ENCODE assay signal across 10 mouse cellular contexts in the genomic region with DNA sequence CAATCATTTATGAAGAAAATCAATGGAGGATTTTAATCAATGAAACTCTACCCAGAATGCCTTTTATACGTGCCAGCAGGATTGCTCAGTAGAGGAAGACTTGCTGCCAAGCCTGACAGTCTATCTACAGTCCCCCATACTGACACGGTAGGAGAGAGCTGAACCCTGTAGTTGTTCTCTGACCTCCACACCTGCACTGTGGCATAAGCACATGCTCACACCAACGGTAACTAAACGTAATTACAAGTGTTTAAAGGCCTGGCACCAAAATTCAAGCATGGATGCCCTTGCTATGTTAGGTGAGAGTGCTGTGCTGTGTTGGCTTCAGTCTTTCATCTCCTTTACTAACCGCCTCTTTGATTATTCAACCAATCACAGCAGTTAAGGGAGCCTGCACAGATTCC.
DNase-seq lines count a peak whose midpoint lies in the region; ATAC-seq and TF ChIP-seq lines count a peak whose summit lies in the region.
"Had no signal": no experiment of that assay in that cellular context is flagged by ENCODE, and none has a peak within 500 bp of the region (broad histone marks: within the 10 kb centered on the region; RNA-seq: fewer than 3 reads in every experiment).

No protein-coding gene starts in this region.

- 0 out of 2 replicates have a peak, but pooled peaks cover 2% of the 10 kb centered on the region for H3K4me1 ChIP-seq in kidney, embryonic 15.5 days
- H3K4me1 ChIP-seq in forebrain, embryonic 14.5 days (ENCODE audit: control insufficient read depth, insufficient read depth, low read length), result peaks cover 7% of the 10 kb centered on the region
- H3K4me1 ChIP-seq in midbrain, embryonic 16.5 days (ENCODE audit: control insufficient read depth, insufficient read depth, low read length), result peaks cover 4% of the 10 kb centered on the region; the same call in 1 of the 2 replicates
- H3K4me1 ChIP-seq: heart, embryonic 15.5 days; limb, embryonic 15.5 days had no signal

- no peaks in the 10 kb centered on the region for H3K27me3 ChIP-seq in kidney, embryonic 15.5 days
- no peaks in the 10 kb centered on the region for H3K27me3 ChIP-seq in forebrain, embryonic 14.5 days (replicated peaks; ENCODE audit: control insufficient read depth, insufficient read depth, low read length)
- H3K27me3 ChIP-seq in midbrain, embryonic 16.5 days (ENCODE audit: control insufficient read depth, insufficient read depth, low read depth, low read length), result no peaks in the 10 kb centered on the region
- H3K27me3 ChIP-seq: heart, embryonic 15.5 days; limb, embryonic 15.5 days had no signal

- H3K9ac ChIP-seq in kidney, embryonic 15.5 days, result no peak overlapping the region
- no peak overlapping the region for H3K9ac ChIP-seq in forebrain, embryonic 14.5 days (ENCODE audit: low read length)
- H3K9ac ChIP-seq in midbrain, embryonic 16.5 days (ENCODE audit: low read depth, low read length), result no peak overlapping the region
- H3K9ac ChIP-seq: heart, embryonic 15.5 days; limb, embryonic 15.5 days had no signal

- no peaks in the 10 kb centered on the region for H3K9me3 ChIP-seq in kidney, embryonic 15.5 days (replicated peaks)
- no peaks in the 10 kb centered on the region for H3K9me3 ChIP-seq in forebrain, embryonic 14.5 days (replicated peaks; ENCODE audit: control insufficient read depth, low read length)
- no peaks in the 10 kb centered on the region for H3K9me3 ChIP-seq in midbrain, embryonic 16.5 days (replicated peaks; ENCODE audit: control insufficient read depth, low read length, poor library complexity, severe bottlenecking)
- H3K9me3 ChIP-seq: heart, embryonic 15.5 days; limb, embryonic 15.5 days had no signal

- no peak for DNase-seq in kidney, postnatal 10 days
- peak; percentile 54 for DNase-seq in brain, embryonic 14.5 days (ENCODE audit: low read depth)
- peak; percentile 37 for DNase-seq in forebrain, embryonic 14.5 days (ENCODE audit: low spot score)
- no peak for DNase-seq in thymus, postnatal 10 days (ENCODE audit: low spot score in 2 of 2)
- DNase-seq in spleen, postnatal 4 days (ENCODE audit: low spot score in 2 of 2), result no peak

- ATAC-seq in kidney, embryonic 15.5 days (replicated peaks; ENCODE audit: low FRiP score), result peak; percentile 81
- ATAC-seq in forebrain, embryonic 14.5 days, result peak; percentile 76
- ATAC-seq in midbrain, embryonic 16.5 days, result peak; percentile 73; the same call in 1 of the 2 replicates
- ATAC-seq: inflammation-experienced regulatory T-cells, adult 6 months had no signal

- no peak overlapping the region for H3K4me2 ChIP-seq in kidney, embryonic 15.5 days
- no peak overlapping the region for H3K4me2 ChIP-seq in forebrain, embryonic 14.5 days (ENCODE audit: low read length)
- H3K4me2 ChIP-seq in midbrain, embryonic 16.5 days (ENCODE audit: low read length), result no peak overlapping the region
- H3K4me2 ChIP-seq: heart, embryonic 15.5 days; limb, embryonic 15.5 days had no signal

- TF ChIP-seq CTCF in brain, embryonic 14.5 days (IDR thresholded peaks at IDR 0.05; ENCODE audit: borderline replicate concordance, extremely low read depth, insufficient read depth, insufficient read length), result no peak

- 68% methylated on average over 5 of the region's 5 CpGs for WGBS in kidney, embryonic 15.5 days
- 38% methylated on average over 5 of the region's 5 CpGs for WGBS in forebrain, embryonic 14.5 days
- WGBS in midbrain, embryonic 16.5 days, result 63% methylated on average over 5 of the region's 5 CpGs

- no peak overlapping the region for H3K4me3 ChIP-seq in kidney, embryonic 15.5 days (replicated peaks)
- no peak overlapping the region for H3K4me3 ChIP-seq in forebrain, embryonic 14.5 days (ENCODE audit: low read depth, low read length)
- no peak overlapping the region for H3K4me3 ChIP-seq in midbrain, embryonic 16.5 days (ENCODE audit: low read depth, low read length)
- H3K4me3 ChIP-seq: heart, embryonic 15.5 days; limb, embryonic 15.5 days had no signal

- H3K36me3 ChIP-seq in kidney, embryonic 15.5 days, result no peaks in the 10 kb centered on the region
- H3K36me3 ChIP-seq in forebrain, embryonic 14.5 days (ENCODE audit: control insufficient read depth, insufficient read depth, low read length), result no peaks in the 10 kb centered on the region
- no peaks in the 10 kb centered on the region for H3K36me3 ChIP-seq in midbrain, embryonic 16.5 days (ENCODE audit: control insufficient read depth, insufficient read depth, low read length)
- H3K36me3 ChIP-seq: heart, embryonic 15.5 days; limb, embryonic 15.5 days had no signal

- H3K27ac ChIP-seq in kidney, embryonic 15.5 days, result peak overlapping the region; percentile 54
- peak overlapping the region; percentile 64; the same call in 1 of the 2 replicates for H3K27ac ChIP-seq in forebrain, embryonic 14.5 days (ENCODE audit: low read depth, low read length)
- H3K27ac ChIP-seq in midbrain, embryonic 16.5 days (ENCODE audit: low read length), result no peak overlapping the region
- H3K27ac ChIP-seq: heart, embryonic 15.5 days; limb, embryonic 15.5 days had no signal

- no peak for TF ChIP-seq POLR2A in brain, embryonic 14.5 days (IDR thresholded peaks at IDR 0.05; ENCODE audit: borderline replicate concordance, extremely low read depth, insufficient read depth, insufficient read length, poor library complexity, severe bottlenecking)

Comparison
In these comparisons a context has a peak if more than half of its experiments do, and no peak if none do; other contexts are left out.
1. DNase-seq: peak in brain, embryonic 14.5 days (single experiment) and forebrain, embryonic 14.5 days (single experiment); none in kidney, postnatal 10 days (single experiment), thymus, postnatal 10 days (0 of 2) and spleen, postnatal 4 days (0 of 2).
2. Peak in every context shown above with its lines, with median percentiles within 50 percentile points of each other: ATAC-seq.